ENCODE assay signal across 2 mouse cellular contexts in the genomic region with DNA sequence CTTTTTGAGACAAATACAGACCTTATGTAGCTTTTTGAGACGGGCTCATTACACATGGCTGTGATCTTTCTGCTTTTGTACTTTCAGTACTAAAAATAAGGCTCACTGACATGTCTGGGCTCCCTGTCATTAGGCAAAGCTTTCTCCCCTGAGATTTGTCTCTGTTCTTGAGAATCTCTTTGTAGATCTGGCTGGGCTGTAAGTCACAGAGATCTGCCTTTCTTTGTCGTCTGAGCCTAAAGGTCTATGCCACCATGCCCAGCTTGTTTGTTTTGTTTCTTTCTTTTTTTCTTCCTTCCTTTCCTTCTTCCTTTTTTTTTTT.
TF ChIP-seq lines count a peak whose summit lies in the region.

No protein-coding gene starts in this region.

TF ChIP-seq in CH12.LX, 34 proteins besides CTCF, POLR2A, EP300 and RAD21:
- TF ChIP-seq USF1 (IDR thresholded peaks at IDR 0.05; ENCODE audit: low read depth, low read length) (no peak), POLR2AphosphoS2 (IDR thresholded peaks at IDR 0.05; ENCODE audit: low read depth, low read length) (no peak), MAFK (IDR thresholded peaks at IDR 0.05; ENCODE audit: insufficient replicate concordance, low read length) (no peak), TCF12 (IDR thresholded peaks at IDR 0.05; ENCODE audit: low read depth, low read length) (peak; percentile 44; the same call in 1 of the 2 replicates), IRF4 (IDR thresholded peaks at IDR 0.05; ENCODE audit: low read depth, low read length) (no peak; the same call in 1 of the 2 replicates), E2F4 (IDR thresholded peaks at IDR 0.05; ENCODE audit: insufficient replicate concordance, low read depth, low read length) (no peak), ETS1 (conservative IDR thresholded peaks at IDR 0.05; ENCODE audit: low read depth, low read length) (no peak; the same call in none of the 2 replicates), MAZ (IDR thresholded peaks at IDR 0.05; ENCODE audit: low read depth, low read length) (peak; percentile 49; the same call in 1 of the 2 replicates), SIN3A (IDR thresholded peaks at IDR 0.05; ENCODE audit: low read length) (0 out of 2 replicates have a peak, but pooled peaks have one; percentile 55), MAX (IDR thresholded peaks at IDR 0.05; ENCODE audit: low read length) (no peak), MXI1 (IDR thresholded peaks at IDR 0.05; ENCODE audit: low read depth, low read length) (0 out of 2 replicates have a peak, but pooled peaks have one; percentile 13), ZC3H11A (IDR thresholded peaks at IDR 0.05; ENCODE audit: low read depth, low read length) (no peak), PAX5 (IDR thresholded peaks at IDR 0.05; ENCODE audit: low read length) (no peak), CHD2 (IDR thresholded peaks at IDR 0.05; ENCODE audit: low read length) (0 out of 2 replicates have a peak, but pooled peaks have one; percentile 9), MYC (IDR thresholded peaks at IDR 0.05; ENCODE audit: low read depth, low read length) (0 out of 2 replicates have a peak, but pooled peaks have one; percentile 31), ZNF384 (IDR thresholded peaks at IDR 0.05; ENCODE audit: low read depth, low read length) (peak; percentile 60; the same call in 1 of the 2 replicates), ZKSCAN1 (IDR thresholded peaks at IDR 0.05; ENCODE audit: borderline replicate concordance, low read depth, low read length) (no peak), CHD1 (IDR thresholded peaks at IDR 0.05; ENCODE audit: low read depth, low read length) (no peak), USF2 (conservative IDR thresholded peaks at IDR 0.05; ENCODE audit: low read depth, low read length) (no peak), JUND (conservative IDR thresholded peaks at IDR 0.05; ENCODE audit: low read depth, low read length) (no peak), HCFC1 (IDR thresholded peaks at IDR 0.05; ENCODE audit: low read depth, low read length) (no peak), TBP (conservative IDR thresholded peaks at IDR 0.05; ENCODE audit: low read depth, low read length) (no peak), SMC3 (IDR thresholded peaks at IDR 0.05; ENCODE audit: low read depth, low read length) (no peak), NRF1 (IDR thresholded peaks at IDR 0.05; ENCODE audit: low read depth, low read length) (no peak), MEF2A (IDR thresholded peaks at IDR 0.05; ENCODE audit: borderline replicate concordance, low read depth, low read length) (peak; percentile 91)

TF ChIP-seq in ES-E14, 5 proteins besides CTCF, POLR2A, EP300 and RAD21:
- no peak for TF ChIP-seq CHD2 (IDR thresholded peaks at IDR 0.05; ENCODE audit: low read depth, low read length)
- TF ChIP-seq ZNF384 (IDR thresholded peaks at IDR 0.05; ENCODE audit: low read depth, low read length), result no peak
- no peak for TF ChIP-seq HCFC1 (IDR thresholded peaks at IDR 0.05; ENCODE audit: borderline replicate concordance, insufficient read depth, low read length)
- no peak for TF ChIP-seq ZC3H11A (IDR thresholded peaks at IDR 0.05; ENCODE audit: borderline replicate concordance, low read depth, low read length)
- TF ChIP-seq MAFK (IDR thresholded peaks at IDR 0.05; ENCODE audit: insufficient read depth, low read depth, low read length), result no peak
